Mouse (Mus musculus) kidney, embryonic 14.5 days (tissue): Measurements from ENCODE around the gene Wdr63. TPM values are rescaled to one million over a fixed set of nuclear protein-coding genes. Genes with fewer than 3 reads are reported as not detected.

Experiments used
- ATAC-seq: fragments of 200-750 bp; cut with Nextera tagmentation; 2 replicates; pipeline ENCODE4 v1.8.0; 2017; ENCODE audit warnings: moderate number of reproducible peaks, mild to moderate bottlenecking, moderate TSS enrichment, moderate library complexity; ENCODE audit not compliant: low FRiP score, low TSS enrichment
- H3K27ac ChIP-seq: fragments of 300-500 bp; sonication (generic); 2 replicates; pipeline ENCODE4 v1.5.1; 2014; ENCODE audit warnings: low read depth, mild to moderate bottlenecking, low read length, moderate library complexity, mixed read lengths
- H3K27me3 ChIP-seq: fragments of 300-500 bp; sonication (generic); 2 replicates; pipeline ENCODE4 v1.6.1; 2014; ENCODE audit warnings: mild to moderate bottlenecking, low read length; ENCODE audit not compliant: control insufficient read depth, insufficient read depth
- H3K36me3 ChIP-seq: fragments of 300-500 bp; sonication (generic); 2 replicates; pipeline ENCODE4 v1.6.1; 2014; ENCODE audit warnings: low read length, mixed read lengths; ENCODE audit not compliant: control insufficient read depth, insufficient read depth
- H3K4me1 ChIP-seq: fragments of 300-500 bp; sonication (generic); 2 replicates; pipeline ENCODE4 v1.6.1; 2014; ENCODE audit warnings: low read length, mixed read lengths; ENCODE audit not compliant: control insufficient read depth, insufficient read depth
- H3K4me2 ChIP-seq: fragments of 300-500 bp; sonication (generic); replicated peaks from 2 replicates; pipeline ENCODE4 v1.6.1; 2014; ENCODE audit warnings: low read depth, mild to moderate bottlenecking, low read length
- H3K4me3 ChIP-seq: fragments of 300-500 bp; sonication (generic); 2 replicates; pipeline ENCODE4 v1.5.1; 2014; ENCODE audit warnings: mild to moderate bottlenecking, low read length
- H3K9ac ChIP-seq: fragments of 300-500 bp; sonication (generic); 2 replicates; pipeline ENCODE4 v1.6.1; 2014; ENCODE audit warnings: low read depth, mild to moderate bottlenecking, low read length, moderate library complexity
- H3K9me3 ChIP-seq: fragments of 300-500 bp; sonication (generic); 2 replicates; pipeline ENCODE4 v1.6.1; 2016; ENCODE audit warnings: low read length; ENCODE audit not compliant: control insufficient read depth
- WGBS: fragments of 180-500 bp; shearing (Covaris S2); extraction: QIAGEN DNeasy Blood & Tissue Kit; methylation state at CpG from one replicate; pipeline ENCODE4 v1.1.7; 2014; 5-methylcytosine and 5-hydroxymethylcytosine counted together
- polyA plus RNA-seq: library from polyadenylated mRNA; unstranded; fragments of >200 nt; fragmentation: Nextera tagmentation; extraction: Ambion mirVana; gene quantifications from 2 replicates; pipeline ENCODE4 v1.2.1, GENCODE M21; 2014

Wdr63 gene
- polyA plus RNA-seq = 0.44 TPM in 1 of 2 replicates, not detected in the other

DNA sequence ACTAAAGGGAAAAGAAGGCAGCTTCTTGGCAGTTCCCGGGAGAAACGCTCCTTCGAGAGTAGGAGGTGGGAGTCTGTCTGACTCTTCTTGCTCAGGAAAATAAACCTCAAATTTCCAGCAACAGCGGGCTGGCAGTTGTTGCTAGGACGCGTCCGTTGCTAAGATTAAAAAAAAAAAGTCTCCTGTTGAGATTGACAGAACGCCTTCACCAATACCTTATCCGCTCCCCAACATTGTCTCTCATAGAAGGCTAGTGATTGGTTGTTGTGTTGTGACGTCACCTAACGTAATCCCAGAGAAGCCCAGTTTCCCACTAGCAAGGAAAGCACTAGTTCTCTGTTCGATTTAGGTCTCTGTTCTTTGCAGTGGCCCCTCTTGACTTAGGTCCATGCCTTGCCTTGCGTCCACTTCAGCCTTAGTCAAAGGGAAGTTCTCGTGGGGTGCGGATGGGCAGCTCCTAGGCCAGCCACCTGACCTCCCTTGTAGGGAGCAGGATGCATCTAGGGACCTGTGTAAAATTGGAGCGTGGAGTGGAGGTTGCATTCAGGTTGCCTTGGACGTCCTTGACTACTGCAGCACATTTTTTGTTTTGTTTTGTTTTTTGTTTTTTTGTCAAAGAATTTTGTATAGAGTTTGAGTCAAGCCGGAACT is at the start of gene Wdr63:
Wdr63 (minus strand) TSS at position 210 of the 651 bp plus-strand sequence.
- Histone ChIP-seq H3K4me3 (peak within 1 kb of the TSS; percentile 44), H3K4me2 (peak within 1 kb of the TSS; percentile 80), H3K9ac (0 out of 2 replicates have a peak within 1 kb of the TSS, but pooled peaks have one; percentile 35), H3K27ac (no peak within 1 kb of the TSS), H3K36me3 (no peaks in the 10 kb centered on the region), H3K9me3 (no peaks in the 10 kb centered on the region; the same call in 1 of the 2 replicates), H3K4me1 (no peaks in the 10 kb centered on the region; the same call in 1 of the 2 replicates), H3K27me3 (no peaks in the 10 kb centered on the region)
- ATAC-seq = peak; percentile 93
- WGBS = 11% methylated on average over 18 of the region's 18 CpGs

DNA sequence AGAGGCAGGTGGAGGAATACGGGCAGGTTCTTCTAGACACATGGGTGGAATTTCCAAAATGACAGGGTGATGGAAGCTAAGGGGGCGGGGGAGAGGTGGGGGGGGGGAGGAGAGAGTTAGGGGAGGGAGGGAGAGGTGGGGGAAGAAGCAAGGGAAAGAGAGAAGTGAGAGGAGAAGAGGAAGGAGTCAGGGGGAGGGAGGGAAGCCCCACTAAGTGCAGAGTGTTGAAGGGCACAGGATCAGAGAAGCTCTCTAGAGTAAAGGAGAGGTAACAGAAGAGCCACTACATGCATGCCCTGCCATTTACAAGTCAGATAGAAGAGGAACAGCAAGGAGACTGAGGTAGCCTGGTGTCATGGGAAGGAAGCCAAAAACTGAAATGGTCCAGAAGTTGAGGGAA is 48.9 kb upstream of the Wdr63 start:
- no peak for ATAC-seq
- H3K36me3 ChIP-seq = no peaks in the 10 kb centered on the region

DNA sequence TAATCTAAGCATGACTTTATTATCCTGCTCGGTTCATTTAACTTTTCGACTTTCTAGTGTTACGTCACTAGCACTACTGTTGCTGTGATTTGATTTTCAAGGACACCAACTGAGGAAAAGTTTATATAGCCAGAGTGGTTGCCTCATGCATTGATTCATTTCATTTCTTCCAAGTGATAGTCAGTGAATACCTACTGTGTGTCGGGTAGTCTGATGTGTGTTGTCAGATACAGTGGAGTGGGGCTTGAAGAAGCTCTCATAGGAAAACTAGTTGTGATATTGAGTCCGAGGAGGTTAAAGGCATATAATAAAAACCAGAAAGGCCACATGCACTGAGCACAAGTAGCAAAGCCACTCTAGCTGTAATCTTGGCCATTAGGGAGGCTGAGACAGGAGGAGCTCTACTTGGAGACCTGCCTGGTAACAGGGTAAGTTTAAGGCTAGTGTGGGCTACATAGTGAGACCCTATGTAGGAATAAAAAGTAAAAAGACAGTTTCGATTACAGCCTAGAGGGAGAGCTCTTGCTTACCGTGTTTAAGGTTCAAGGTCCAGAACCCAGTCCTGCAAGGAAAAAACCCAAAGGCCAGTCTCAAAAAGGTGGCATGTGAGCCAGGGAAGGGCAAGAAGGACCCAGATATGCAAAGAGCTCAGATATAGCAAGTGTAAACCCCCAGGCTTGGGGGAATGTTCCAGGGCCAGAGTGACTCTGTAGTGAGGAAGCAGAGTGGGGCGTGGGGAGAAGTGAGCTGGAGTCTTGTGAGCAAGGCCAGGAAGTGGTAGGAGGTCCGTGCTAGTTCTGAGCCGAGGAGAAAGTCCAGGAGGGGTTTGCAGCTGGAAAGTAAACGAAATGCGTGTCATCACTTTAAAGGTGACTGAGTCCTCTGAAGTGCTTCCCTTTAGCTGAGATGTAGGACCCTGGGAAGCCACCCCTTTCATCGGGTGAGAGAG is 48.0 kb upstream of the Wdr63 start:
- ATAC-seq = no peak
- no peaks in the 10 kb centered on the region for H3K27me3 ChIP-seq
- no peak overlapping the region for H3K4me2 ChIP-seq
- no peak overlapping the region for H3K9ac ChIP-seq
- no peaks in the 10 kb centered on the region for H3K9me3 ChIP-seq
- H3K4me3 ChIP-seq = no peak overlapping the region
- WGBS = 76% methylated on average over 13 of the region's 13 CpGs
- H3K27ac ChIP-seq = no peak overlapping the region
- H3K36me3 ChIP-seq = no peaks in the 10 kb centered on the region
- no peaks in the 10 kb centered on the region for H3K4me1 ChIP-seq

More for the DNA sequence above, 48.9 kb upstream of the Wdr63 start:
- H3K4me2 ChIP-seq = no peak overlapping the region
- no peak overlapping the region for H3K27ac ChIP-seq
- H3K4me3 ChIP-seq = no peak overlapping the region
- WGBS = 73% methylated on average over 2 of the region's 2 CpGs
- H3K4me1 ChIP-seq = no peaks in the 10 kb centered on the region
- no peaks in the 10 kb centered on the region for H3K27me3 ChIP-seq
- no peaks in the 10 kb centered on the region for H3K9me3 ChIP-seq
- H3K9ac ChIP-seq = no peak overlapping the region

DNA sequence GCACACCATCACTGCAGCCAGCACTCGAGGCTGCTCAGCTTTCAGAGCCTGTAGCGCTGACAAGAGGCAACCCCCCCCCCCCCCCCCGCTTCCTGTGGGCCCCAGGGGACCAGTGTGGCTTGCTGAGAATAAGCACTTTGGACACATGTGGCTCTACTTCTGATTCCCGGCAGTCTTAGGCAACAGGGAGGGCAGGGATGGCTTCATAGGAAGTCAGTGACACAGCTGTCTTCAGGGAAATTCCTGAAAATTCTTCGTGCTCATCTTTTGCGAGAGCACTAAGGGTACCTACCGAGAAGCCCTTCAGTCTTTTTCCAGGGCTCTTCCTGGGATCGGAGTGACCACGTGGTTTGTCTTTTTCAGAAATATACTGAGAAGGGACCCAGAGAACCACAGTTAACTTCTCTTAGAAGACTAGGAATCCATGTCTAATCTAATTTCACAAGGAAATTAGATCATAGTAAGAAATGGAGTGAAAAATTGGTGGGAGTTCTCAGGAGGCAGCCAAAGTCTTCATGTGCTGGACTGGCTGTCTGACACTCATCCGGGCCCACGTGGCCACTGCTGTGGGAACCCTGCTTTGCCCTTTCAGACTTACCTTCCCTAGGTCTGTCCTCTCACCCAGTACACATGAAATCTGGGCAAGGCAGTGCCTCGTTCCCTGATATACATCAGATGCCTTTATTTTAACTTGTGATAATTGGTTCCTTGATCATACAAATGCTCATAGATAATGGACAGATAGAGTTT is 46.1 kb upstream of the Wdr63 start:
- no peak for ATAC-seq
- no peaks in the 10 kb centered on the region for H3K4me1 ChIP-seq
- H3K27ac ChIP-seq = no peak overlapping the region
- 40% methylated on average over 12 of the region's 12 CpGs for WGBS
- H3K4me3 ChIP-seq = no peak overlapping the region
- H3K9me3 ChIP-seq = no peaks in the 10 kb centered on the region
- no peak overlapping the region for H3K9ac ChIP-seq
- no peaks in the 10 kb centered on the region for H3K27me3 ChIP-seq
- H3K36me3 ChIP-seq = no peaks in the 10 kb centered on the region
- H3K4me2 ChIP-seq = peak overlapping the region; percentile 13; the same call in 1 of the 2 replicates

DNA sequence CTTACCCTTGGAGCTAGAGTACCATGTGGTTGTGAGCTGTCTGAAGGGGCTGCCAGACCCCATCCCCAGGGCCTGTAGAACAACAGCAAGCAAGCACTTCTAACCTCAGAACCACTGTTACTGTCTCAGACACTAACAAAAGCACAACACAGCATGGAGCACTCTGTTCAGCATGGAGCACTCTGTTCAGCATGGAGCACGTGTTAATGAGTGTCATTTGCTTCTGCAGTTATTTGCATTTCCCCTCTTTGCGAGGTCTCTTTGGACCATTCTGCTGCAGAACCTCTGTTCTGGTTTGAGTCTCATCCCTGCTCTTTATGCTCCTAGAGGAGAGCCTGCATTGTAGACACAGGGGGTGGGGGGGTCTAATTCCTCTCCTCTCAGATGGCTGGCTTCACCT is 45.0 kb upstream of the Wdr63 start:
- WGBS = 84% methylated on average over 2 of the region's 2 CpGs
- Histone ChIP-seq H3K9ac (no peak overlapping the region), H3K4me2 (no peak overlapping the region)

DNA sequence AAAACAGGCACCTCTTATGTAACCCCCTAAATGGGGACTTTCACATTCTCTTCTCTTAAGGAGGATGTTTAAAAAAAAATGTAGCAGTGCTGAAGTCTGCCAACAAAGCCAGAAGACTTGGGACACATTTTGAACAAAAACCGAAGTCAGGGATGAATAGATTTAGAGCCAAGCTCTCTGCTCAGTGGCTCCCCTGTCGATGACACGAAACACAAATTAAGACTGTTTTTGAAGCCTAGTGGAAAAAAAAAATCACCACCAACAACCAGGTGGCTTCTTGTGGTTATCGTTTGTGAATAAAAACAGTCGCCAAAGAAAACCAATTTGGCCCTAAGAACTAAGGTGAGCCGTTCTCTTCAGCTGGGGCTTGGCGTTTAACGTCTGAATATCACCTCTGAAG is 44.4 kb upstream of the Wdr63 start:
- no peaks in the 10 kb centered on the region for H3K27me3 ChIP-seq
- no peak for ATAC-seq
- no peak overlapping the region for H3K9ac ChIP-seq
- H3K4me3 ChIP-seq = no peak overlapping the region
- no peaks in the 10 kb centered on the region for H3K4me1 ChIP-seq
- H3K9me3 ChIP-seq = no peaks in the 10 kb centered on the region
- H3K27ac ChIP-seq = no peak overlapping the region
- no peaks in the 10 kb centered on the region for H3K36me3 ChIP-seq
- no peak overlapping the region for H3K4me2 ChIP-seq
- 84% methylated on average over 8 of the region's 8 CpGs for WGBS

More for the DNA sequence above, 45.0 kb upstream of the Wdr63 start:
- Histone ChIP-seq H3K36me3 (no peaks in the 10 kb centered on the region), H3K27me3 (no peaks in the 10 kb centered on the region), H3K9me3 (no peaks in the 10 kb centered on the region), H3K4me1 (no peaks in the 10 kb centered on the region), H3K27ac (no peak overlapping the region), H3K4me3 (no peak overlapping the region)
- no peak for ATAC-seq

DNA sequence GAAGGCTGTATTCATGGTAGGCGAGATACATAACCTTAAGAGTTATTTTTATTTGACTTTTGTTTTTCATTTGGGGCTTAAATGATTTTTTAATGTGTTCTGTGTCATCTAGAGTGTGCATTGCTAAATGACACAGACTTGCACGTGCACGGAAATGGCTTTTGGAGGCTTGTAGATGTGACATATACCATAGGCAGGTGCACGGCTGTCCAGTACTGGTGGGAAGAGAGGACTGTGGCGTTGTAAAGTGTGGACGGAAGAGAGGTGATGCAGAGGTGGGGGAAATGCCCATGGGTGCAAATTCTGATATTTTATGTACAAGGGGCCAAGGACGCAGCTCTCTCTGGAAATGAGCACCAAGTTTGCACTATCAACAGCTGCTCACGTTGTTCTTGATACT is 43.8 kb upstream of the Wdr63 start:
- Histone ChIP-seq H3K36me3 (no peaks in the 10 kb centered on the region), H3K9ac (no peak overlapping the region), H3K4me3 (no peak overlapping the region), H3K9me3 (no peaks in the 10 kb centered on the region), H3K4me1 (no peaks in the 10 kb centered on the region), H3K4me2 (no peak overlapping the region), H3K27me3 (no peaks in the 10 kb centered on the region), H3K27ac (no peak overlapping the region)
- ATAC-seq = no peak
- WGBS = 91% methylated on average over 8 of the region's 8 CpGs

DNA sequence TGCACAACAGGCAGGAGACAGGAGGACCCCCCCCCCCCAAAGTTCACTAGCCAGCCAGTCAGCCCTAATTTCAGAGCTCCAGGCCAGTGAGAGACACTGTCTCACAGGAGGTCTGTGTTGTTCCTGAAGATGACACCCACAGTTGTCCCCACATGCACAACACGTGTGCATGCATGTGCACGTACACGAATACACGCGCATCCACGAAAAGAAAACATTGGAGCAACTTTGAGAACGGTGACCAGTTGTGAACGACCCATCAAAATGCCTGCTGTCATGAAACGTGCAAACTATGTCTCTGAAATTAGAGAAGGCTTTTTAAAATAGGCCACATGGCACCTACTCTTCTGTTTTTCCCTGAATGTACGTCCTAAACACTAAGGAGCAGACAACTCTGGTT is 43.4 kb upstream of the Wdr63 start:
- H3K27me3 ChIP-seq = no peaks in the 10 kb centered on the region
- H3K4me2 ChIP-seq = no peak overlapping the region
- H3K27ac ChIP-seq = no peak overlapping the region
- H3K9ac ChIP-seq = no peak overlapping the region
- no peaks in the 10 kb centered on the region for H3K36me3 ChIP-seq
- 87% methylated on average over 10 of the region's 10 CpGs for WGBS
- H3K4me3 ChIP-seq = no peak overlapping the region
- no peaks in the 10 kb centered on the region for H3K4me1 ChIP-seq
- ATAC-seq = no peak
- no peaks in the 10 kb centered on the region for H3K9me3 ChIP-seq
